Mouse (Mus musculus): Measurements from ENCODE around the gene Armc6. TPM values are rescaled to one million over a fixed set of nuclear protein-coding genes. Genes with fewer than 3 reads are reported as not detected.
"Not testable (repeated sequence)": the region's sequence is repeated elsewhere in the genome, so short reads cannot be mapped to it uniquely, and the experiment has no call there.

The Armc6 gene
- polyA plus RNA-seq, 1 experiment from 2014 or later, result 20.1 TPM

- H3K27ac ChIP-seq (replicated peaks; ENCODE audit: low read depth, low read length), result no peak overlapping the region
- no peaks in the 10 kb centered on the region for H3K9me3 ChIP-seq (ENCODE audit: control insufficient read depth, low read length)
- peaks cover 10% of the 10 kb centered on the region; the same call in 1 of the 2 replicates for H3K4me1 ChIP-seq (ENCODE audit: control insufficient read depth, insufficient read depth, low read length)
- H3K9ac ChIP-seq (ENCODE audit: low read length), result no peak overlapping the region
- no peak overlapping the region for H3K4me2 ChIP-seq (ENCODE audit: low read depth, severe bottlenecking)
- no peak overlapping the region for H3K4me3 ChIP-seq (ENCODE audit: low read depth, low read length)
- ATAC-seq (ENCODE audit: insufficient number of reproducible peaks, low FRiP score, low TSS enrichment, low read depth), result no peak
- no peak for DNase-seq (ENCODE audit: low spot score)
- 88% methylated on average over 3 of the region's 3 CpGs for WGBS
- peaks cover 3% of the 10 kb centered on the region; the same call in 1 of the 2 replicates for H3K36me3 ChIP-seq (ENCODE audit: control insufficient read depth, insufficient read depth, low read length)
- H3K27me3 ChIP-seq (ENCODE audit: control insufficient read depth, insufficient read depth, low read length), result no peaks in the 10 kb centered on the region
Observed at GRCm38 (mm10) chr8:70220911-70221310, 13.4 kb downstream of the Armc6 start.

- H3K4me1 ChIP-seq (ENCODE audit: control insufficient read depth, insufficient read depth, low read length), result peaks cover 10% of the 10 kb centered on the region; the same call in 1 of the 2 replicates
- H3K36me3 ChIP-seq (ENCODE audit: control insufficient read depth, insufficient read depth, low read length), result peaks cover 3% of the 10 kb centered on the region; the same call in 1 of the 2 replicates
- H3K9me3 ChIP-seq (ENCODE audit: control insufficient read depth, low read length), result no peaks in the 10 kb centered on the region
- DNase-seq (ENCODE audit: low spot score) (no peak), ATAC-seq (ENCODE audit: insufficient number of reproducible peaks, low FRiP score, low TSS enrichment, low read depth) (no peak)
- H3K4me2 ChIP-seq (ENCODE audit: low read depth, severe bottlenecking), result no peak overlapping the region
- H3K27ac ChIP-seq (replicated peaks; ENCODE audit: low read depth, low read length), result no peak overlapping the region
- no peak overlapping the region for H3K9ac ChIP-seq (ENCODE audit: low read length)
- 75% methylated on average over 8 of the region's 8 CpGs for WGBS
- H3K4me3 ChIP-seq (ENCODE audit: low read depth, low read length), result no peak overlapping the region
- no peaks in the 10 kb centered on the region for H3K27me3 ChIP-seq (ENCODE audit: control insufficient read depth, insufficient read depth, low read length)
Observed at GRCm38 (mm10) chr8:70220236-70220840, 13.9 kb downstream of the Armc6 start.

- Histone ChIP-seq H3K9ac (ENCODE audit: low read length) (no peak overlapping the region; the same call in 1 of the 2 replicates), H3K4me2 (ENCODE audit: low read depth, severe bottlenecking) (no peak overlapping the region), H3K9me3 (ENCODE audit: control insufficient read depth, low read length) (no peaks in the 10 kb centered on the region), H3K27me3 (ENCODE audit: control insufficient read depth, insufficient read depth, low read length) (no peaks in the 10 kb centered on the region), H3K4me3 (ENCODE audit: low read depth, low read length) (no peak overlapping the region), H3K27ac (replicated peaks; ENCODE audit: low read depth, low read length) (no peak overlapping the region), H3K36me3 (ENCODE audit: control insufficient read depth, insufficient read depth, low read length) (no peaks in the 10 kb centered on the region), H3K4me1 (ENCODE audit: control insufficient read depth, insufficient read depth, low read length) (peaks cover 10% of the 10 kb centered on the region; the same call in 1 of the 2 replicates)
- WGBS, result 53% methylated on average over 5 of the region's 5 CpGs
- DNase-seq (ENCODE audit: low spot score), result no peak
- ATAC-seq (ENCODE audit: insufficient number of reproducible peaks, low FRiP score, low TSS enrichment, low read depth), result peak; percentile 7; the same call in 1 of the 2 replicates
Observed at GRCm38 (mm10) chr8:70219107-70219684, 15.1 kb downstream of the Armc6 start.

GRCm38 (mm10) chr8:70217441-70217840, 16.8 kb downstream of the Armc6 start:
- Histone ChIP-seq H3K4me1 (ENCODE audit: control insufficient read depth, insufficient read depth, low read length) (peaks cover 10% of the 10 kb centered on the region; the same call in 1 of the 2 replicates), H3K9ac (ENCODE audit: low read length) (no peak overlapping the region), H3K27ac (replicated peaks; ENCODE audit: low read depth, low read length) (no peak overlapping the region), H3K4me2 (ENCODE audit: low read depth, severe bottlenecking) (no peak overlapping the region), H3K36me3 (ENCODE audit: control insufficient read depth, insufficient read depth, low read length) (no peaks in the 10 kb centered on the region), H3K9me3 (ENCODE audit: control insufficient read depth, low read length) (no peaks in the 10 kb centered on the region), H3K27me3 (ENCODE audit: control insufficient read depth, insufficient read depth, low read length) (no peaks in the 10 kb centered on the region), H3K4me3 (ENCODE audit: low read depth, low read length) (no peak overlapping the region)
- ATAC-seq (ENCODE audit: insufficient number of reproducible peaks, low FRiP score, low TSS enrichment, low read depth) (no peak), DNase-seq (ENCODE audit: low spot score) (no peak)

GRCm38 (mm10) chr8:70216566-70216965, 17.7 kb downstream of the Armc6 start:
- Histone ChIP-seq H3K27ac (replicated peaks; ENCODE audit: low read depth, low read length) (no peak overlapping the region), H3K9me3 (ENCODE audit: control insufficient read depth, low read length) (no peaks in the 10 kb centered on the region), H3K9ac (ENCODE audit: low read length) (no peak overlapping the region), H3K36me3 (ENCODE audit: control insufficient read depth, insufficient read depth, low read length) (no peaks in the 10 kb centered on the region), H3K4me1 (ENCODE audit: control insufficient read depth, insufficient read depth, low read length) (peaks cover 12% of the 10 kb centered on the region; the same call in 1 of the 2 replicates), H3K27me3 (ENCODE audit: control insufficient read depth, insufficient read depth, low read length) (no peaks in the 10 kb centered on the region), H3K4me2 (ENCODE audit: low read depth, severe bottlenecking) (no peak overlapping the region), H3K4me3 (ENCODE audit: low read depth, low read length) (no peak overlapping the region)
- DNase-seq (ENCODE audit: low spot score) (no peak), ATAC-seq (ENCODE audit: insufficient number of reproducible peaks, low FRiP score, low TSS enrichment, low read depth) (no peak)
- 88% methylated on average over 1 of the region's 1 CpGs for WGBS

GRCm38 (mm10) chr8:70216161-70216560, 18.1 kb downstream of the Armc6 start:
- peaks cover 12% of the 10 kb centered on the region; the same call in 1 of the 2 replicates for H3K4me1 ChIP-seq (ENCODE audit: control insufficient read depth, insufficient read depth, low read length)
- H3K4me3 ChIP-seq (ENCODE audit: low read depth, low read length); H3K27ac ChIP-seq (replicated peaks; ENCODE audit: low read depth, low read length); DNase-seq (ENCODE audit: low spot score); ATAC-seq (ENCODE audit: insufficient number of reproducible peaks, low FRiP score, low TSS enrichment, low read depth); H3K9ac ChIP-seq (ENCODE audit: low read length); H3K4me2 ChIP-seq (ENCODE audit: low read depth, severe bottlenecking); H3K36me3 ChIP-seq (ENCODE audit: control insufficient read depth, insufficient read depth, low read length); H3K9me3 ChIP-seq (ENCODE audit: control insufficient read depth, low read length); H3K27me3 ChIP-seq (ENCODE audit: control insufficient read depth, insufficient read depth, low read length): not testable (repeated sequence)
- WGBS, result 65% methylated on average over 3 of the region's 3 CpGs

GRCm38 (mm10) chr8:70215092-70215491, 19.2 kb downstream of the Armc6 start:
- H3K4me1 ChIP-seq (ENCODE audit: control insufficient read depth, insufficient read depth, low read length), result peaks cover 12% of the 10 kb centered on the region; the same call in 1 of the 2 replicates
- no peaks in the 10 kb centered on the region for H3K36me3 ChIP-seq (ENCODE audit: control insufficient read depth, insufficient read depth, low read length)
- H3K27me3 ChIP-seq (ENCODE audit: control insufficient read depth, insufficient read depth, low read length), result no peaks in the 10 kb centered on the region
- 85% methylated on average over 5 of the region's 5 CpGs for WGBS
- DNase-seq (ENCODE audit: low spot score) (no peak), ATAC-seq (ENCODE audit: insufficient number of reproducible peaks, low FRiP score, low TSS enrichment, low read depth) (no peak)
- no peaks in the 10 kb centered on the region for H3K9me3 ChIP-seq (ENCODE audit: control insufficient read depth, low read length)
- H3K27ac ChIP-seq (replicated peaks; ENCODE audit: low read depth, low read length), result no peak overlapping the region
- H3K9ac ChIP-seq (ENCODE audit: low read length), result no peak overlapping the region
- H3K4me3 ChIP-seq (ENCODE audit: low read depth, low read length), result no peak overlapping the region
- H3K4me2 ChIP-seq (ENCODE audit: low read depth, severe bottlenecking), result no peak overlapping the region

- Histone ChIP-seq H3K27me3 (ENCODE audit: control insufficient read depth, insufficient read depth, low read length) (no peaks in the 10 kb centered on the region), H3K9me3 (ENCODE audit: control insufficient read depth, low read length) (no peaks in the 10 kb centered on the region), H3K4me1 (ENCODE audit: control insufficient read depth, insufficient read depth, low read length) (peaks cover 8% of the 10 kb centered on the region; the same call in 1 of the 2 replicates), H3K9ac (ENCODE audit: low read length) (no peak overlapping the region), H3K4me3 (ENCODE audit: low read depth, low read length) (no peak overlapping the region), H3K27ac (replicated peaks; ENCODE audit: low read depth, low read length) (no peak overlapping the region), H3K4me2 (ENCODE audit: low read depth, severe bottlenecking) (no peak overlapping the region), H3K36me3 (ENCODE audit: control insufficient read depth, insufficient read depth, low read length) (no peaks in the 10 kb centered on the region)
- no peak for ATAC-seq (ENCODE audit: insufficient number of reproducible peaks, low FRiP score, low TSS enrichment, low read depth)
- WGBS, result 77% methylated on average over 3 of the region's 3 CpGs
- no peak for DNase-seq (ENCODE audit: low spot score)
Observed at GRCm38 (mm10) chr8:70214411-70214810, 19.9 kb downstream of the Armc6 start.

Measured in limb, embryonic 11.5 days (tissue).